Comparison of ENCODE assay signal across 27 mouse cellular contexts in the genomic region with DNA sequence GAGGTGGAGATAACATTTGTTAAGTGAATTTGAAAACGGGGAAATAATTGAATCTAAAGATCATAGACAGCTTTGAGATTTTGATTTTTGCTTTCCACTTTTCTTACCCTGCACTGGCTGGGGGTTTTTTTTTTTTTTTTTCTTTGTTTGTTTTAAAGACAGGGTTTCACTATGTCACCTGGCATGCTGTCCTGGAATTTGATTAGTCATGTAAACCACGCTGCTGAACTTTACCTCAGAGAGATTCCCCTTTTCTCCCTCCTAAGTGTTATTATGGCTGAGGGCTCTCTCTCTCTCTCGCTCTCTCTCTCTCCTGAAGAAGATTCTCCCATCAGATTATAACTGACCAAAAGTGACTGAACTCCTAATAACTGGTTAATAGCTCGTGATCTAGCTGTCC.
"Had no signal": no experiment of that assay in that cellular context is flagged by ENCODE, and none has a peak within 500 bp of the region (broad histone marks: within the 10 kb centered on the region; RNA-seq: fewer than 3 reads in every experiment).

No protein-coding gene starts in this region.

- H3K4me3 ChIP-seq: gastrocnemius, adult 2 months; heart, embryonic 10.5 days; heart, embryonic 12.5 days; hindbrain, embryonic 10.5 days; hindbrain, embryonic 12.5 days; intestine, embryonic 15.5 days; layer of hippocampus, adult 2 months; left cerebral cortex, adult 2 months; limb, embryonic 10.5 days; limb, embryonic 12.5 days; liver, embryonic 13.5 days had no signal

- DNase-seq: gastrocnemius, adult 2 months; gastrocnemius, postnatal 10 days; gastrocnemius, postnatal 25 days; heart, adult 18-20 months; heart, postnatal 10 days; heart, postnatal 4 days; kidney, adult 18-20 months; kidney, adult 8-10 months; kidney, postnatal 10 days; kidney, postnatal 25 days; kidney, postnatal 4 days; liver; liver, embryonic 13.5 days had no signal

- H3K4me1 ChIP-seq: heart, embryonic 10.5 days; intestine, embryonic 15.5 days; limb, embryonic 12.5 days; liver, embryonic 13.5 days had no signal

- H3K36me3 ChIP-seq: heart, embryonic 10.5 days; heart, embryonic 12.5 days; hindbrain, embryonic 10.5 days; hindbrain, embryonic 12.5 days; intestine, embryonic 15.5 days; limb, embryonic 10.5 days; liver, embryonic 13.5 days had no signal

- H3K9me3 ChIP-seq: heart, embryonic 10.5 days; heart, embryonic 12.5 days; hindbrain, embryonic 10.5 days; hindbrain, embryonic 12.5 days; intestine, embryonic 15.5 days; limb, embryonic 10.5 days; limb, embryonic 12.5 days; liver, embryonic 13.5 days had no signal

- H3K9ac ChIP-seq: heart, embryonic 12.5 days; hindbrain, embryonic 12.5 days; hindbrain, embryonic 14.5 days; intestine, embryonic 15.5 days; limb, embryonic 12.5 days; liver, embryonic 13.5 days had no signal

- ATAC-seq: hindbrain, embryonic 16.5 days; inflammation-experienced regulatory T-cells, adult 6 months; intestine, embryonic 15.5 days; intestine, postnatal 0 days had no signal

- H3K4me2 ChIP-seq: heart, embryonic 12.5 days; hindbrain, embryonic 12.5 days; hindbrain, embryonic 14.5 days; intestine, embryonic 15.5 days; limb, embryonic 12.5 days; liver, embryonic 11.5 days; liver, embryonic 13.5 days had no signal

- H3K27me3 ChIP-seq: heart, embryonic 12.5 days; hindbrain, embryonic 12.5 days; intestine, embryonic 15.5 days; limb, embryonic 12.5 days; liver, embryonic 13.5 days had no signal

- H3K27ac ChIP-seq: gastrocnemius, adult 2 months; heart, embryonic 10.5 days; hindbrain, embryonic 10.5 days; hindbrain, embryonic 12.5 days; hindbrain, embryonic 14.5 days; intestine, embryonic 15.5 days; layer of hippocampus, adult 2 months; left cerebral cortex, adult 2 months; limb, embryonic 10.5 days; limb, embryonic 12.5 days; liver, embryonic 13.5 days had no signal
